Mouse (Mus musculus): Measurements from ENCODE around the gene Hist2h3c2.

Hist2h3c2 gene

DNA sequence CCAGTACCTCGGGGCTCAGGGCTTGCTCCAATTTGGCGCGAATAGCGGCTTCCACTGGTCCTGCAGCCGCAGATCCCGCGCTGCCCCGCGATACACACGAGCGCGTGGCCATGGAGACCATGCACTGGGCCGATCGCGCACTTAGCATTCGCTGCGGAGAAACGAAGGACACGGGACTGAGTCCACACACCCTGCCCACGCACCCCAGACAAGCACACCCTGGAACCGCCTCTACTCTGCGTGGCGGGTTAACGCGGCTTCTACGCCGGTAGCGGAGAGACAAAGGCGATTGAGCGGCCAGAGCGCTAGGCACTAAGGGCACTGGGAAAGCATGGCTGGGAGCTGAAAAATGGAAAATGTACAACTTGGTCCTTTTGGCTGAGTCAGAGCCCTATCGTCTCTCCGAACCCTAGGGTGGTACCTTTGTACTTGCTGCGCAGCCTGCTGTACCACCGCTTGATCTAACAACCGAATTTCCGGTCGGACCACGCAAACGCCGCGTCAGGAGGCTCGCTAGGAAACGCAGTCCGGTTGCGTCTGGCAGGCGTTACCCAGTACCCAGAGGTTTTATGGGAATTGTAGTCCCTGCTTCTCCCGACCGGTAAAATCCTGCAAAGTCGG is 41.7 kb downstream of the Hist2h3c2 start:
- DNase-seq (ENCODE audit: extremely low spot score), result peak; percentile 90

- DNase-seq (ENCODE audit: extremely low spot score), result no peak
Measured at GRCm38 (mm10) chr3:96196437-96197128, 42.3 kb downstream of the Hist2h3c2 start.

- no peak for DNase-seq (ENCODE audit: extremely low spot score)
Measured at GRCm38 (mm10) chr3:96195616-96196313, 43.2 kb downstream of the Hist2h3c2 start.

DNA sequence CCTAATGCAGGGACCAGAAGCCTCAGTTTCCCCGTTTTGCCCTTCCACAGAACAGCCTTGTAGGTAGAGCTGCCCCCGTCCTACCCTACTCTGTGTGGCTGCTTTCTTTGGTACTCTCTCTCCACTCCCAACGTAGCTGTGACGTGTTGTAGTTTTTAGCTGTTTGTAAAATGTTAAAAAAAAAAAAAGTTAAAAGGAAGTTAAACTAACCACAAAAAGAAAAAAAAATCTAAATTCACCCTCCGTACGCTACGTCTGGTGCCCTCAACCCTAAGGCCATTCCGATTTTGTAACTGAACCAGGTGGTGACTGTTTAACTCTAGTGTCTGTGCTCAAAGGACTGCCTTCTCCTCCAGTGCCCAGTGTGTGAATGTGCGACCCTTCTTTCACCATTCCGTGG is 44.0 kb downstream of the Hist2h3c2 start:
- DNase-seq (ENCODE audit: extremely low spot score), result no peak

GRCm38 (mm10) chr3:96192977-96193376 is 46.0 kb downstream of the Hist2h3c2 start:
- DNase-seq (ENCODE audit: extremely low spot score), result no peak
